Mouse (Mus musculus): ENCODE measurements around the gene Tnfrsf18.
A peak's percentile ranks its signal among the peaks of the same experiment; 100 is the strongest.

The Tnfrsf18 gene

DNA sequence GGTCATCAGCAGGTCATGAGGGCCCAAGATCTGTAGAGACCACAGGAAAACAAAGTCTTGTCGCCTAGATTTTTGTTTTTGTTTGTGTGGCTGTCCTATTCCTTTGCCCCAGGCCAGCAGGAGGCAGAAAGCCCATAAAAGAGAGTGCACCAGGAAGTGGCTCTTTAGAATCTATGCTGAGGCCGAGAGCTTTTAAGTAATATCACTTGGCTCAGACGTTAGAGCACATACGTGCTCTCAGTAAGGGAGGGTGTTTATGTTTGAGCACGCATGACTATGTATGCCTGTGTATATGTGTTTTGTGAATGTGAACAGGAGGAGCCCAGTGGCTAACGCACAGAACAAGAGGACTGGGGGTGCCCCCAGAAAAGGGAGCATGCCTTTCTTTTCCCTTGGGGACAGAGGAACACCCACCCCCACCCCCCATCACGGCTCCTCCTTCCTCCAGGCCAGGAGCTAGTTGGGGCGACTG, 51.0 kb downstream of the Tnfrsf18 start:
- no peak for DNase-seq (ENCODE audit: low spot score)

DNA sequence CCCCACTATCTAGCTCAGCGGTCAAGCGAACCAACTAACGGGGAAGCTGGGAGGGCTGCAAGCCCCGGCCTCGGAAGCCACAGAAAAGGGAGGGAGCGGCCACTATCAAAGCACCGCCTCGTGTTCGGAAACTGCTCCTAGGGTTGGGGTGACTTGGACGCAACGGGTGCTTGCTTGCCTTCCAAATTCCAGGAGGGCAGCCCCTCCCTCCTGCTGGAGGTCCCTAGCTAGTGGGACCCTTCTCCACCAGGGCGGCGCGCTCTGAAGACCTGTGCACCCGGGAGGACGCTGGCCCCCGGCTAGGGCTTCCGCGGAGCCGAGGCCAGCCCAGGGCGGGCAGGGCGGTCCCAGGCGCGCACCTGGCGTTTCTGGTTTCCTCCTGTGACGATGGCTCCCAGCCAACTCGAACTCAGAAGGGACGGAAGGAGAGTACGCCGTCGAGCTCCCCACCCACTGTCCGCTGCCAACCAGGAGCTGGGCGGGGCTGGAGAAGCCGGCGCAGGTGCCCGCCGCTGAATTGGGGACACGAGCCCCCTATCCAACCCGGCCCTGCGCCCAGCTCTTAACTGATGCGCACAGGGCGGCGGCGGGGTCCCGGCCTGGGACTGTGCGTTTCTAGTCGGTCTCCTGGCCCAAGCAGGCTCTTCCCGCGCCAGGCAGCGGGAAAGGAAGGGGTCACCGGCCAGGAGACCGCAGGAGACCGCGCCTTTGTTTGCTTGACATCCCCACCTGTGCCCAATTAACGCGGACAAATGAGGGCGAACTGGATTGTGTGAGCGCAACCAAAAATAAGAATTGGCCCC, 51.7 kb downstream of the Tnfrsf18 start:
- DNase-seq (ENCODE audit: low spot score) = peak; percentile 68
